Mouse (Mus musculus) bone marrow macrophage, adult 2 months (primary cell): Measurements from ENCODE around the gene Rnf215.

Experiments used
- CTCF ChIP-seq: IDR thresholded peaks from 2 replicates; pipeline ENCODE4 v1.5.1; 2012; ENCODE audit warnings: low read depth, mild to moderate bottlenecking, low read length, moderate library complexity
- POLR2A ChIP-seq: IDR thresholded peaks from 2 replicates; pipeline ENCODE4 v1.6.1; 2012; ENCODE audit warnings: mild to moderate bottlenecking, low read depth, low read length, borderline replicate concordance

DNA sequence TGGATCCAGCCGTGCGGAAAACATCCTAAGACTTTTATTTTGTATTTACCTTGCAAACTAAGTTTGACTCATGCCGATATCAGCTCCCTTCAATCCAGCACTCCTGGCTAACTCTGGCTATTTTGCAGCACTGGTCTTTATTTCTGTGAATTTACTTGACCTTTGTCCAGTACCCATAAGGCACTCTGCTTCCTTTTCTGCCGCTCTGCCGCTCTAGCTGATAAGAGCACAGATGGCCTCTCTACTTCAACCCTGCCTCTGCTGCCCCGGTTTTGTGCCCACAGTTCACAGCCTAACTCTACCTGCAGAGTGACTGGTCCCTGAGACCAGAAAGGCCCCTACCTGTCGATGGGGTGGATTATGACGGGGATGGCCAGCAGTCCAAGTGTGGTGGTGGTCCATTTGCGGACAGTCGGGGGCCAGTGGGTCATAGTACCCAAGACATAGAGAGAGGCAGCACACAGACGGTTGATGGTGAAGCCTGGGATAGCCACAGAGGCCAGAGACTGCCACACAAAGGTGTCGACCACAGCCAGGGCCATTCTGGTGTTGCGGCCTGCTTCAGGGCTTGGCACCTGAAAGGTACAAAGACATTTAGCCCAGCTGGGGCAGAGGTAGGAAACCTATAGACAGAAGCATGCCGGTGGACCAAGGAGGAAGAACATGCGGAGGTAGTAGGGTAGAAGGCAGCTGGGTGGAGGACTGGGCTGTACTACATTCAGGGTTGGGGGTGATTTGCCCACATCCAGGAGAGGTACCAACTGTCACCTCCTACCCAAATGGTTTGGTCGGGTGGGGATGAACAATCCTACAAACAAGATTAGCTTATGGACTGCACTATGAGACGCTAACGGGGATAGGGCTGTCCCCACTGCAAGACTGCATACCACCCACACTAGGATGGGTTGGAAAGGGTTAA, 41.3 kb upstream of the Rnf215 start:
- TF ChIP-seq CTCF, result no peak
- TF ChIP-seq POLR2A, result no peak
